Mouse (Mus musculus) left cerebral cortex, adult 11 months (tissue): ENCODE data around the gene Traf3ip1.

Experiments used
- DNase-seq: peaks from one replicate; pipeline ENCODE4 v3.0.0; 2022; ENCODE audit warnings: low spot score

Traf3ip1 gene

GRCm38 (mm10) chr1:91533961-91534723, 39.7 kb downstream of the Traf3ip1 start:
- no peak for DNase-seq

DNA sequence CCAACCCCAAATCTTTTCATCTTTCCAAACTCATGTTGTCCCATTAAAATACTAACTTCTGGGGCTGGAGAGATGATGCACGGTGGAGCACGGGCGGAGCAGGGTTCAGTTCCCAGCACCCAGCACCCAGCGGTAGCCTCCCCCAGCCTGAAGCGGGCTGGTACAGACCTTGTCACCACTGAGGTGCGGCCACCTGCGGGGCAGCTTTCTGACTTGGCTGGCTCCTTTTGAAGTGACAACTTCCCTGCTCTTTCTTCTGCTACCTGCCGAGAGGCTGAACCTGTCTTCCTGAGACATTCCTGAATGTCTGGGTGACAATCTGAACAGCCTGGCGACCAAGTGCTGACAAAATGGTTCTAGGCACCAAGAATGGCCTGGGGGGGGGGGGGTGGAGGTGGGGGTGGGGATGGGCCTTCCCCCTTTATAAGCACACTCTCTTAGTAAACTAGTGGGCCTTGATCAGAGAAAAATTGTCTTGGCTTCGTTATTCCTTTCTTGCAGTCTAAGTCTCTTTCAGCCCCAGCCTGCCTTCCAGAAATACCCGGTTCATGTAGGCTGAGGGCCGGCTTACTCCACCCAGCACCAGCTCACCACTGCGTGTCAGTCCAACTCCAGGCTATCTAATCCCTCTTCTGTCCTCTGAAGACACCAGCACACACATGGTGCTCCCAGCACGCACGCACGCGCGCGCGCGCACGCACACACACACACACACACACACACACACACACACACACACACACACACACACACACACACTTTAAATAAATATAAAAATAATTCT, 43.5 kb downstream of the Traf3ip1 start:
- no peak for DNase-seq

DNA sequence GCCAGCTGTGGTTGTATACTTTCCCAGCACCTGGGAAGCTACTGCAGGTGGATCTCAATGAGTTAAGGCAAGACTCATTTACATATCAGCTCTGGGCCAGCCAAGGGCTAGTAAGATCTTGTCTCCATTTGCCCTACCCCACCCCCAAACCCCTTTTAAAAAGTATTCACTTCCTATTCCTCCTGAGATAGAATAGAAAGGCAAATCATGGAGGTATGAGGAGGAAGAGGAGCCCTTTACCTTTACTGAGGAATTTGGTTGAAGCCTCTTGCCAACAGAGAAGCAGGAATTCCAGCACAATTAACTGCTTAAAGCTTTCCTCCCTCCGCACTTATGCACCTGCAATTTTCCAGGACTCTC, 44.1 kb downstream of the Traf3ip1 start:
- DNase-seq: no peak

DNA sequence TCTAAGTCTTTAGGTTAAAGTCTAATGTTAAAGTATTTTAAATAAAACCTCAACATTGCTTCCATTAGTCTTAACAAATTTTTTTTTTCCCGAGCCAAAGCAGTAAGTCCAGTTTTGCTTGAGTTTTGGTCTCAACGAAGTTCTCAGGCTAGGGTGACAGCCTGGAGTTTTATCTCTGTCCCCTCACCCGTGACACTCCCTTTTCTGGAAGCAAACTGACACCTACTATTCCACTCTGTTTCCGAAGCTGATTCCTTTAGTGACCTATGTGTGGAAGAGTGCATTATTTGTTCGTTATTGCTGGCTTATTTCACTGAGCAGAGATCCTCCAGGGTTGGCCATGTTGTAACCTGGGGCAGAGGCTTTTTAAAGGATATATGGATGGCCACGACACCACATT, 44.8 kb downstream of the Traf3ip1 start:
- no peak for DNase-seq

GRCm38 (mm10) chr1:91539704-91540270, 45.3 kb downstream of the Traf3ip1 start:
- DNase-seq: no peak

DNA sequence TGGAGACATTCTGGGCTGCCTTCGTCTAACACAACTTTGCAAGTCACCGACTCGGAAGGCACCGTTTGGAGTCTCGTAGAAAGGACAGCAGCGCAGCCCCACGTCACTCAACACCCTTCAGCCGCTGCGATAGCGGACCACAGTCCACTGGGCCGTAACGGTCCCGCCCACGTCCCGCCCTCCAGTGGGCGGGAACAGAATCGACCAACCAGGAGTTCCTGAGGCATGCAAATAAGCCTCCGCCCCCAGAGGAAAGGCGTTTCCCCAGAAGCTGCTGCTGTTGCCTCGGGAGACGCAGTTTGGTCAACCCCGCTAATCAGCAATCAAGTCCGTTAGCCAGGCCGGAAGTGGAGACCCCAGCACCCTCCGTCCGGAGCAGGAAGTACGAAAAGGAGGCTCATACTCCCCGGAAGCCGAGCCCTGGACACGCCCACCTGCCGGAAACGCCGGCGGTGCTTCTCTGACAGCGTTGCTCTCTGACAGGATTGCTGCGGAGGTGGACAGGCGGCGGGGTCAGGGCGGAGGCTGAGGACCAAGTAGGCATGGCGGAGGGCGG, 45.9 kb downstream of the Traf3ip1 start, which contains the start of gene Asb1:
Gene Asb1 (plus strand): TSS at position 274 of the 556 bp plus-strand sequence.
- DNase-seq: peak; percentile 92

GRCm38 (mm10) chr1:91541042-91541592, 46.7 kb downstream of the Traf3ip1 start:
- no peak for DNase-seq

DNA sequence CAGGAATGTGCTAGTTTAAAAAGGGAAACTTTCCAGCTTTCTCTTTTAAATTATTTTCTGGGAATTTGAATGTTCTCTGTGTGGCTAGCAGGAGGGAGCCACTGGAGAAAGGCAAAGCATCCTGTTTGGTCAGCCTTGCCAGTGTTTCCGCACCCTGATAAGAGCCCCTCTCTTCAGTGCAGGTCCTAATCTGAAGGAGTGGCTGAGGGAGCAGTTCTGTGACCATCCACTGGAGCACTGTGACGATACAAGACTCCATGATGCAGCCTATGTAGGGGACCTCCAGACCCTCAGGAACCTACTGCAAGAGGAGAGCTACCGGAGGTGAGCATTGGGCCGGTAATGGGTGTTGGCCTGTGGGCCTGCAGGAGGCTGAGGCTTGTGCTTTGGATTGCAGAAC, 49.5 kb downstream of the Traf3ip1 start:
- DNase-seq: no peak

DNA sequence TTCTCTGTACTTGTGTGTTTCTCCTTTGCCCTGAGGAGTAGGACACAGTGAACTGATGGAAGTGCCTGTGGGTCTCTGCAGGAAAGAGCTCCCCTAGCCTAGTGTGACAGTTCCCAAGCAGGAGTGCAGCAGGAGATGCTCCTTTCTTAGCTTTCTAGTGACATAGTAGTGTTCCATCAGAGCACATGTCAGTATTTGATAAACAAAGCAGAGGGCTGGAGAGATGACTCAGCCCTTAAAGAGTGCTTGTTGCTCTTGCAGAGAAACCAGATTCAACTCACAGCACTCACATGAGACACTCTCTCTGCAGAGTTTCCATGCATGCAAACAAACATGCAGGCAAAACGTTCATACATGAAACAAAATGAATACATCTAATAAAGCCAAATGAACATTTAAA, 50.8 kb downstream of the Traf3ip1 start:
- DNase-seq: no peak

GRCm38 (mm10) chr1:91547567-91547966, 53.1 kb downstream of the Traf3ip1 start:
- no peak for DNase-seq

GRCm38 (mm10) chr1:91549073-91549472, 54.6 kb downstream of the Traf3ip1 start:
- DNase-seq: no peak

- DNase-seq: no peak
Observed at GRCm38 (mm10) chr1:91557099-91557498, 62.7 kb downstream of the Traf3ip1 start.

DNA sequence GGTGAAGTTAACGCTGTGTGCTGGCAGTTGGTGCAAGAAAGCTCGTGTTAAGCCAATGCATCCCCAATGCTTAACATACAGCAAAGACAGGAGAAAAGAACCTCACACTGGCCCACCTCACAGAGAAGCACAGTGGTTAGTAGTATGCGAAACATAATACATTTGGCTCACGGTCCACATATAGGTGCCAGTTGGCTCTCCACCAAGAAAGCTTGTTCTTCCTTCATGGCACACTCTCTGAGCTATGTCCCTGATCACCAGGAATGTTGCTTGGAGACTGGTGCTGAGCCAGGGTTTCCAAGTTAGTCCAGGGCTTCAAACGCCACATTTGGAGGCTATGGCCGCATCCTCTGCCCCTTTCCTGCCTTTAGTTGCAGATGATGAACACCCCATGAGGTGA, 66.8 kb downstream of the Traf3ip1 start:
- DNase-seq: no peak

GRCm38 (mm10) chr1:91562977-91563590, 68.6 kb downstream of the Traf3ip1 start:
- DNase-seq: no peak

DNA sequence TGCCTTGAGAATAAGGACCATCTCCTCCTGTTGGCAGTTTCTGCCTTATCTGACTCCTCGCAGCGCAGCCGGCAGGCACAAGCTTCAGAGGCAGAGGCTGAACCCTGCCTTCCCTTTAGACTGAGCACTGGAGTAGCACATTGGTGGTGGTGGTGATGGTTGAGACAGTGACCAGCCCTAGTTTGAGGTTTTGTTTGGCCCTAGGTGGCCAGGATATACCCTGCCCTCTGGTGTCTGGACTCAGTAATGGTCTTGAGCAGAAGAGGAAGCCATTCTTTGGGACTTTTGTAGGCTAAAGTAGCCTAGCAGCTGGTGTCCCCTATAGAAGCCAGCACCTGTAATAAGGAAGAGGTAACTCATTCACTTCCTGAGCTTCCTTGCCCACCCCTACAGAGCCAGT, 69.6 kb downstream of the Traf3ip1 start:
- DNase-seq: no peak

DNA sequence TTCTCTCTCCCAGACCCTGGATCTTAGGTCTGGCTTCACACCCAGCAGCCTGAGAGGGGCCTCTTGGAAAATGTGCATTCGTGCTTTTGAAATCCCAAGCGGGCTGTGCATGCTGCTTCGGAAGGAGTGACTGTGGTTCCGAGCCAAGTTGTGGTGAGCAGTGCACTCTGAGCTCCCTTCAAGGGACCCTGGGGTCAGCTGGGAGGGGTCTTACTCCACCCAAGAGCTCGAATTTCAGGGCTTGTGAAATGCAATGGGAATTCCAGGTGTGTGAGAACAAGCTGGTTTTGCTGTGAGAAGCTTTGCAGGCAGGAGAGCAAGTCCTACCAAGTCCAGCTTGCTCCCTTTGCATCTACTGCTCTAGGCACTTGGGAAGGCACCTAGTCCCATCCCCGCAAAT, 70.2 kb downstream of the Traf3ip1 start:
- no peak for DNase-seq

- no peak for DNase-seq
Observed at GRCm38 (mm10) chr1:91567269-91567668, 72.8 kb downstream of the Traf3ip1 start.

DNA sequence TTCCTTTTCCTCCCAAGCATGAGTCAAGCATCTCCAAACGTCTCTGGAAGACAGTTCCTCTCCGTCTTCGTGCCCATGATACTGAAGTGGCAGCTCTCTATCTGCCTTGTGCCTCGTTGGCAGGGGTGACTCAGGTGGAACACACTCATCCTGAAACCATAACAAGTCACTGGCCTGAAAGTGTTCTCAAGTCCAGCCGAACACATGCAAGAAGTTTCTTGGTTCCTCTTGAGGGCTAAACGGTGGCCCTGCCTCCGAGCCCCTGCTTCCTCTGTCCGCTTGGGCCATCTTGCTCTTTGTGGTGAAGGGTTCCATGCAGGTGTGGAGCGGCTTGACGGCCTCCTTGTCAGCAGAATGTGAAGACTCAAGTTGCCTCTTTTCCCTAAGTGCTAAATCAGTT, 78.0 kb downstream of the Traf3ip1 start:
- DNase-seq: no peak

- peak; percentile 30 for DNase-seq
Observed at GRCm38 (mm10) chr1:91574208-91574607, 79.8 kb downstream of the Traf3ip1 start.

DNA sequence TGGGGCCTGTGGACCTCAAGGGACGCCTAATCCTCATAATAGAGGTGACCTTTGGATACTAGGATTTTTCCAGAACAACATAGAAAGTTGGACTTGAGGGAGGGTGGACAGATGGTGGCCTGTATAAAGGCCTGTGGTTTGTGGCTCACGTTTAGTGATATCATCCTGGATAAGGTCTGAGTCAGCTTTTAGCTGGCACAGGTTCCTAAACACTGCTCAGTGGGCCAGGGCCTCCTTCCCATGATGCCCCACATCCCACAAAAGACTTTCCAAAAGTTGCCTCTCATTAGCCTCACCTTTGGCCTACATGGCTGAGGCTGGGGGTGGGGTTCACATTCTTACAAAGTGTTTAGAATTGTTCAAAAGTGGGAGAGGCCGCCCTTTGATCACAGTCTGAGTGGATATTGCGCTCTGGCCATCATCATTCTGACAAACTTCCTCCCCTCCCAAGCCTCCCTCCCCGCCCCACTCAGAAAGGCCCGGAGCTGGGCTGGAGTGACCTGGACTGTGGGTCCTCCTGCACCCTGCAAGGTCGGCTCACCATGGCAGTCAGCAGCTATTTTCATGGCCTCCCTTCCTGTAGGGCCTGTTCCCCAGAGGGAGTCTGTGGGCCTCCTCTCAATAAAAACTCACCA, 83.6 kb downstream of the Traf3ip1 start:
- no peak for DNase-seq
